Mouse (Mus musculus) cortical plate, adult 2 months (tissue): ENCODE data around the gene Tex22. TPM values are rescaled to one million over a fixed set of nuclear protein-coding genes. Genes with fewer than 3 reads are reported as not detected.

ENCODE experiments used
- H3K27ac ChIP-seq: fragments of 200-500 bp; 2 replicates; pipeline ENCODE4 v1.5.1; 2012; ENCODE audit warnings: low read length, control low read depth, inconsistent platforms; ENCODE audit not compliant: insufficient read depth
- H3K4me1 ChIP-seq: fragments of 200-500 bp; 2 replicates; pipeline ENCODE4 v1.6.1; 2011; ENCODE audit warnings: low read length; ENCODE audit not compliant: control insufficient read depth, insufficient read depth
- H3K4me3 ChIP-seq: fragments of 200-500 bp; 2 replicates; pipeline ENCODE4 v1.5.1; 2011; ENCODE audit warnings: mild to moderate bottlenecking, low read length, control low read depth; ENCODE audit not compliant: insufficient read depth
- CTCF ChIP-seq: fragments of 200-500 bp; IDR thresholded peaks from 2 replicates; pipeline ENCODE4 v1.5.1; 2011; ENCODE audit warnings: mild to moderate bottlenecking, control low read depth, low read length; ENCODE audit not compliant: insufficient read depth; ENCODE audit errors: extremely low read depth
- POLR2A ChIP-seq: fragments of 200-500 bp; IDR thresholded peaks from 2 replicates; pipeline ENCODE4 v1.6.1; 2011; ENCODE audit warnings: mild to moderate bottlenecking, low read length, control low read depth; ENCODE audit not compliant: insufficient read depth; ENCODE audit errors: extremely low read depth
- polyA plus RNA-seq: library from polyadenylated mRNA; depleted of rRNA; stranded (reverse); fragments of >200 nt; gene quantifications from 2 replicates; pipeline ENCODE4 v1.2.3, GENCODE M21; 2012

Tex22 gene
- polyA plus RNA-seq, 1 experiment: not detected

GRCm38 (mm10) chr12:113036996-113037395 is 37.3 kb upstream of the Tex22 start:
- Histone ChIP-seq H3K4me1 (peaks cover 5% of the 10 kb centered on the region; the same call in 1 of the 2 replicates), H3K27ac (no peak overlapping the region), H3K4me3 (no peak overlapping the region)
- TF ChIP-seq POLR2A (no peak), CTCF (no peak)

- Histone ChIP-seq H3K4me1 (peaks cover 4% of the 10 kb centered on the region; the same call in 1 of the 2 replicates), H3K4me3 (no peak overlapping the region), H3K27ac (no peak overlapping the region)
- TF ChIP-seq CTCF (no peak), POLR2A (no peak)
These were observed 35.9 kb upstream of the Tex22 start for GRCm38 (mm10) chr12:113038414-113038813.

- peaks cover 4% of the 10 kb centered on the region; the same call in 1 of the 2 replicates for H3K4me1 ChIP-seq
- H3K27ac ChIP-seq: no peak overlapping the region
- H3K4me3 ChIP-seq: no peak overlapping the region
- no peak for TF ChIP-seq POLR2A
- no peak for TF ChIP-seq CTCF
These were observed 32.5 kb upstream of the Tex22 start for GRCm38 (mm10) chr12:113041481-113042439.

GRCm38 (mm10) chr12:113042543-113042942 is 31.8 kb upstream of the Tex22 start:
- H3K4me3 ChIP-seq: no peak overlapping the region
- H3K4me1 ChIP-seq: peaks cover 5% of the 10 kb centered on the region; the same call in 1 of the 2 replicates
- H3K27ac ChIP-seq: no peak overlapping the region
- TF ChIP-seq POLR2A: no peak
- TF ChIP-seq CTCF: no peak

- H3K27ac ChIP-seq: no peak overlapping the region
- no peak for TF ChIP-seq POLR2A
- TF ChIP-seq CTCF: peak; percentile 33; the same call in 1 of the 2 replicates
- peaks cover 5% of the 10 kb centered on the region; the same call in 1 of the 2 replicates for H3K4me1 ChIP-seq
- H3K4me3 ChIP-seq: no peak overlapping the region
These were observed 29.2 kb upstream of the Tex22 start for GRCm38 (mm10) chr12:113044916-113045677.

GRCm38 (mm10) chr12:113046861-113047260 is 27.4 kb upstream of the Tex22 start:
- Histone ChIP-seq H3K4me3 (no peak overlapping the region), H3K27ac (no peak overlapping the region), H3K4me1 (peaks cover 1% of the 10 kb centered on the region; the same call in 1 of the 2 replicates)
- TF ChIP-seq CTCF (no peak), POLR2A (no peak)

GRCm38 (mm10) chr12:113048103-113048502 is 26.2 kb upstream of the Tex22 start:
- H3K27ac ChIP-seq: no peak overlapping the region
- H3K4me1 ChIP-seq: peaks cover 1% of the 10 kb centered on the region; the same call in 1 of the 2 replicates
- TF ChIP-seq POLR2A (no peak), CTCF (no peak)
- H3K4me3 ChIP-seq: no peak overlapping the region

- Histone ChIP-seq H3K4me3 (no peak overlapping the region), H3K4me1 (peaks cover 1% of the 10 kb centered on the region; the same call in 1 of the 2 replicates), H3K27ac (no peak overlapping the region)
- no peak for TF ChIP-seq POLR2A
- no peak for TF ChIP-seq CTCF
These were observed 24.5 kb upstream of the Tex22 start for GRCm38 (mm10) chr12:113049836-113050235.

GRCm38 (mm10) chr12:113050671-113051070 is 23.6 kb upstream of the Tex22 start:
- H3K4me1 ChIP-seq: peaks cover 1% of the 10 kb centered on the region; the same call in 1 of the 2 replicates
- H3K27ac ChIP-seq: no peak overlapping the region
- TF ChIP-seq POLR2A (no peak), CTCF (no peak)

More at GRCm38 (mm10) chr12:113050671-113051070, 23.6 kb upstream of the Tex22 start:
- H3K4me3 ChIP-seq: no peak overlapping the region
